Mouse (Mus musculus): ENCODE measurements around the gene Psmg1. TPM values are rescaled to one million over a fixed set of nuclear protein-coding genes. Genes with fewer than 3 reads are reported as not detected.
A peak's percentile ranks its signal among the peaks of the same experiment; 100 is the strongest.
"Not testable (repeated sequence)": the region's sequence is repeated elsewhere in the genome, so short reads cannot be mapped to it uniquely, and the experiment has no call there.

Gene Psmg1
- polyA plus RNA-seq, 1 experiment from 2014 or later, result 32.2 TPM

GRCm38 (mm10) chr16:95964427-95965023 lies 26.2 kb downstream of the Psmg1 start:
- Histone ChIP-seq H3K9me3 (ENCODE audit: control insufficient read depth) (no peaks in the 10 kb centered on the region), H3K4me3 (ENCODE audit: low read depth, low read length) (no peak overlapping the region), H3K27ac (ENCODE audit: low read depth, low read length) (no peak overlapping the region), H3K4me1 (replicated peaks; ENCODE audit: control insufficient read depth, insufficient read depth, low read length) (no peaks in the 10 kb centered on the region), H3K27me3 (replicated peaks; ENCODE audit: control insufficient read depth, insufficient read depth, low read length) (no peaks in the 10 kb centered on the region), H3K36me3 (ENCODE audit: control insufficient read depth, insufficient read depth) (no peaks in the 10 kb centered on the region), H3K9ac (ENCODE audit: low read depth, low read length) (no peak overlapping the region), H3K4me2 (replicated peaks; ENCODE audit: low read depth) (no peak overlapping the region; the same call in 1 of the 2 replicates)
- no peak for ATAC-seq
- TF ChIP-seq CTCF (IDR thresholded peaks at IDR 0.05; ENCODE audit: low read depth), result peak; percentile 83
- 33% methylated on average over 11 of the region's 11 CpGs for WGBS

- H3K27me3 ChIP-seq (replicated peaks; ENCODE audit: control insufficient read depth, insufficient read depth, low read length); H3K27ac ChIP-seq (ENCODE audit: low read depth, low read length); ATAC-seq; H3K9me3 ChIP-seq (ENCODE audit: control insufficient read depth); H3K36me3 ChIP-seq (ENCODE audit: control insufficient read depth, insufficient read depth); H3K4me1 ChIP-seq (replicated peaks; ENCODE audit: control insufficient read depth, insufficient read depth, low read length); H3K4me2 ChIP-seq (replicated peaks; ENCODE audit: low read depth); H3K9ac ChIP-seq (ENCODE audit: low read depth, low read length); H3K4me3 ChIP-seq (ENCODE audit: low read depth, low read length): not testable (repeated sequence)
- WGBS, result 92% methylated on average over 1 of the region's 1 CpGs
Measured at GRCm38 (mm10) chr16:95961484-95961883, 29.3 kb downstream of the Psmg1 start.

- H3K4me1 ChIP-seq (replicated peaks; ENCODE audit: control insufficient read depth, insufficient read depth, low read length); ATAC-seq; H3K4me2 ChIP-seq (replicated peaks; ENCODE audit: low read depth); H3K27ac ChIP-seq (ENCODE audit: low read depth, low read length); H3K27me3 ChIP-seq (replicated peaks; ENCODE audit: control insufficient read depth, insufficient read depth, low read length); H3K36me3 ChIP-seq (ENCODE audit: control insufficient read depth, insufficient read depth); H3K9ac ChIP-seq (ENCODE audit: low read depth, low read length); H3K9me3 ChIP-seq (ENCODE audit: control insufficient read depth); H3K4me3 ChIP-seq (ENCODE audit: low read depth, low read length): not testable (repeated sequence)
- WGBS, result 85% methylated on average over 2 of the region's 2 CpGs
Measured at GRCm38 (mm10) chr16:95960689-95961088, 30.1 kb downstream of the Psmg1 start.

- WGBS, result 45% methylated on average over 8 of the region's 8 CpGs
- Histone ChIP-seq H3K9me3 (ENCODE audit: control insufficient read depth) (no peaks in the 10 kb centered on the region), H3K4me2 (replicated peaks; ENCODE audit: low read depth) (no peak overlapping the region), H3K27me3 (replicated peaks; ENCODE audit: control insufficient read depth, insufficient read depth, low read length) (no peaks in the 10 kb centered on the region), H3K4me3 (ENCODE audit: low read depth, low read length) (no peak overlapping the region), H3K27ac (ENCODE audit: low read depth, low read length) (no peak overlapping the region), H3K36me3 (ENCODE audit: control insufficient read depth, insufficient read depth) (no peaks in the 10 kb centered on the region), H3K4me1 (replicated peaks; ENCODE audit: control insufficient read depth, insufficient read depth, low read length) (no peaks in the 10 kb centered on the region), H3K9ac (ENCODE audit: low read depth, low read length) (no peak overlapping the region)
- ATAC-seq, result no peak
- no peak for TF ChIP-seq CTCF (IDR thresholded peaks at IDR 0.05; ENCODE audit: low read depth)
Measured at GRCm38 (mm10) chr16:95958080-95958479, 32.7 kb downstream of the Psmg1 start.

GRCm38 (mm10) chr16:95956618-95957017 lies 34.1 kb downstream of the Psmg1 start:
- ATAC-seq, result no peak
- H3K4me2 ChIP-seq (replicated peaks; ENCODE audit: low read depth), result no peak overlapping the region
- no peaks in the 10 kb centered on the region for H3K36me3 ChIP-seq (ENCODE audit: control insufficient read depth, insufficient read depth)
- no peaks in the 10 kb centered on the region for H3K27me3 ChIP-seq (replicated peaks; ENCODE audit: control insufficient read depth, insufficient read depth, low read length)
- H3K9me3 ChIP-seq (ENCODE audit: control insufficient read depth), result no peaks in the 10 kb centered on the region
- H3K9ac ChIP-seq (ENCODE audit: low read depth, low read length), result no peak overlapping the region
- no peak overlapping the region for H3K4me3 ChIP-seq (ENCODE audit: low read depth, low read length)
- peak; percentile 56 for TF ChIP-seq CTCF (IDR thresholded peaks at IDR 0.05; ENCODE audit: low read depth)
- no peak overlapping the region for H3K27ac ChIP-seq (ENCODE audit: low read depth, low read length)
- WGBS, result 65% methylated on average over 5 of the region's 5 CpGs
- H3K4me1 ChIP-seq (replicated peaks; ENCODE audit: control insufficient read depth, insufficient read depth, low read length), result no peaks in the 10 kb centered on the region

- Histone ChIP-seq H3K36me3 (ENCODE audit: control insufficient read depth, insufficient read depth) (no peaks in the 10 kb centered on the region), H3K9ac (ENCODE audit: low read depth, low read length) (no peak overlapping the region), H3K27ac (ENCODE audit: low read depth, low read length) (no peak overlapping the region), H3K9me3 (ENCODE audit: control insufficient read depth) (no peaks in the 10 kb centered on the region), H3K4me3 (ENCODE audit: low read depth, low read length) (no peak overlapping the region), H3K27me3 (replicated peaks; ENCODE audit: control insufficient read depth, insufficient read depth, low read length) (no peaks in the 10 kb centered on the region), H3K4me1 (replicated peaks; ENCODE audit: control insufficient read depth, insufficient read depth, low read length) (no peaks in the 10 kb centered on the region), H3K4me2 (replicated peaks; ENCODE audit: low read depth) (no peak overlapping the region)
- ATAC-seq, result no peak
- TF ChIP-seq CTCF (IDR thresholded peaks at IDR 0.05; ENCODE audit: low read depth), result no peak
- WGBS, result 74% methylated on average over 5 of the region's 5 CpGs
Measured at GRCm38 (mm10) chr16:95955716-95956346, 34.9 kb downstream of the Psmg1 start.
